Mouse (Mus musculus) Patski (cell line): ENCODE results near the gene Pdia2. TPM values are rescaled to one million over a fixed set of nuclear protein-coding genes. Genes with fewer than 3 reads are reported as not detected.
"Not testable (repeated sequence)": the region's sequence is repeated elsewhere in the genome, so short reads cannot be mapped to it uniquely, and the experiment has no call there.

ENCODE experiments used
- ATAC-seq: fragments of 100-300 bp; one replicate; pipeline ENCODE4 v1.8.0; 2021
- CTCF ChIA-PET: fragments of 350-600 bp; sonication (Branson Sonifier 250); formaldehyde crosslinking; loops from one replicate; lab custom pipeline; 2022; ENCODE audit warnings: inconsistent platforms; lab: Charles Lee
- POLR2A ChIA-PET: fragments of 350-600 bp; sonication (Branson Sonifier 250); formaldehyde crosslinking; loops from one replicate; lab custom pipeline; 2022; ENCODE audit warnings: antibody characterized with exemption, inconsistent platforms; lab: Charles Lee
- DNase-seq: peaks from one replicate; pipeline ENCODE4 v3.0.0-alpha.2; 2011; ENCODE audit warnings: low read depth, low spot score
- H3K27me3 ChIP-seq: fragments of 371-371 bp; one replicate; pipeline ENCODE4 v1.5.1; 2021
- CTCF ChIP-seq: fragments of 100-300 bp; IDR thresholded peaks from one replicate; pipeline ENCODE4 v1.5.1; 2021
- in situ Hi-C: fragments of 300-500 bp; cut with MboI; formaldehyde crosslinking; loops from 3 replicates; pipeline ENCODE4 v1.11.1; 2018; ENCODE audit warnings: low pct_unique_long_range_greater_than_20kb, mixed read lengths
- polyA plus RNA-seq: library from polyadenylated mRNA; unstranded; gene quantifications from one replicate; pipeline ENCODE4 v1.2.3, GENCODE M21; 2021

Pdia2 gene
- polyA plus RNA-seq, 1 experiment from 2014 or later, result 0.22 TPM

GRCm38 (mm10) chr17:26202737-26203136 is 3.9 kb upstream of the Pdia2 start, which contains the start of gene Rgs11:
Gene Rgs11 (plus strand): TSS chr17:26202951.
- in situ Hi-C loops, result no loop called here
- no peak for TF ChIP-seq CTCF
- no peak for ATAC-seq
- no peaks in the 10 kb centered on the region for H3K27me3 ChIP-seq
- POLR2A ChIA-PET, result no interaction called here
- CTCF ChIA-PET, result no interaction called here
- no peak for DNase-seq

DNA sequence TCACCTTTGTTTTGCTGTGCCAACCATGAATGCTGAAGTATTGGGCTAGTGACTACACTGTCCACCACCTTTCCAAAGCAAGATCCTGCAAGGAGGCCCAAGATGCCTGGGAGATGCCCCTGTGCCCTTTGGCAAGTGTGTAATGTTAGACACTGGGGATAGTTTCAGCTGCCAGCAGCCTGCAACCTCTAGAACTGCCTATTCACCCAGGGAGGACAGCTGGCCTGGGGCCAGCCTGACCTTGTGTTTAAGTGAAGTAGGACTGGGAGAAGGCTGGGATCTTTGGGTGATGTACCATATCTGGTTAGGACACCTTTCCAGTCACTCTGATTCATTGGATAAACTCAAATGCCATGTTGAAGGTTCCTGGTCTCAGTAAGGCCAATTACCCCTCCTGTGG is 3.1 kb upstream of the Pdia2 start:
- ATAC-seq, result no peak
- POLR2A ChIA-PET, result no interaction called here
- H3K27me3 ChIP-seq, result no peaks in the 10 kb centered on the region

GRCm38 (mm10) chr17:26200831-26201705 is 2.2 kb upstream of the Pdia2 start:
- no peak for TF ChIP-seq CTCF
- ChIA-PET CTCF (no interaction called here), POLR2A (no interaction called here)
- ATAC-seq (peak; percentile 2), DNase-seq (no peak)
- H3K27me3 ChIP-seq, result no peaks in the 10 kb centered on the region
- in situ Hi-C loops, result no loop called here

More for the DNA sequence above, 3.1 kb upstream of the Pdia2 start:
- in situ Hi-C loops, result no loop called here
- CTCF ChIA-PET, result no interaction called here
- no peak for DNase-seq
- no peak for TF ChIP-seq CTCF

GRCm38 (mm10) chr17:26192481-26193190 is 6.3 kb downstream of the Pdia2 start:
- no peak for DNase-seq
- CTCF ChIA-PET, result interaction anchor here (1.6 kb wide), 1 partner anchor 51 kb away, joined by 4 read pairs; the partner anchor contains the start of gene Fam234a
- ATAC-seq, result no peak

GRCm38 (mm10) chr17:26191486-26191885 is 7.4 kb downstream of the Pdia2 start:
- CTCF ChIA-PET, result interaction anchor here (1.6 kb wide), 1 partner anchor 52 kb away, joined by 4 read pairs; the partner anchor contains the start of gene Fam234a
- ATAC-seq, H3K27me3 ChIP-seq, DNase-seq, POLR2A ChIA-PET: not testable (repeated sequence)
- in situ Hi-C loops, result loop anchor here (5.0 kb wide), 1 partner anchor 69 kb away; the partner anchor contains the start of gene Mrpl28

More at GRCm38 (mm10) chr17:26192481-26193190, 6.3 kb downstream of the Pdia2 start:
- POLR2A ChIA-PET, result no interaction called here
- H3K27me3 ChIP-seq, result no peaks in the 10 kb centered on the region
- in situ Hi-C loops, result loop anchor here (5.0 kb wide), 1 partner anchor 70 kb away; the partner anchor contains the start of gene Mrpl28
- no peak for TF ChIP-seq CTCF

DNA sequence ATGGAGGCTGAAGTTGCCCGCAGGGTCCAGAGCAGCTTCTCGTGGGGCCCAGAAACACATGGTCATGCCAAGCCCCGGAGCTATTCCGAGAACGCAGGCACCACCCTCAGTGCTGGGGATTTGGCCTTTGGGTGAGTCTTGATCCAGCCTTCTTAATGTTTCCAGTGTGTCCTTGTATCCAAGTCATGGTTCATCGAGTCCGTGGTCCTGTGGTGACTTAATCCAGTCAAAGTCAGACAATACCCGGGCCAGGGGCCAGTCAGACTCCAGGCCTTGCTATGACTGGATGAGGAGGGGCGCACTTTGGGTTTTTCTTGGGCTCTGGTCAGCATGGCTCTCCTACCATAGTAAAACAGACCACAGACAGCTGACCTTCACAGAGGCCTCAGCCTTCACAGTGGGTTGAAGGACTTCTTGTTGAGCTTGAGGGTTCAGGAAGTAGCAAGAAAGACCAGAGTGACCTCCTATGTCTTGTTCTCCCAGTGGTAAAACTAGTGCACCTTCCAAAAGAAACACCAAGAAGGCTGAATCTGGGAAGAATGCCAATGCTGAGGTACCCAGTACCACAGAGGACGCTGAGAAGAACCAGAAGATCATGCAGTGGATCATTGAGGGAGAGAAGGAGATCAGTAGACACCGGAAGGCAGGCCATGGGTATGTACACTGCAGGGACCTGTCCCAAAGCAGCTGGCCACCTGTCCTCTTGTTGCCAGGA is 10.6 kb downstream of the Pdia2 start:
- CTCF ChIA-PET, result interaction anchor here (1.6 kb wide), 1 partner anchor 51 kb away, joined by 3 read pairs; no protein-coding TSS in a partner anchor
- POLR2A ChIA-PET, result interaction anchor here (1.0 kb wide), 1 partner anchor 10 kb away, joined by 3 read pairs; no protein-coding TSS in a partner anchor
- H3K27me3 ChIP-seq, result no peaks in the 10 kb centered on the region
- DNase-seq (no peak), ATAC-seq (no peak)
- in situ Hi-C loops, result no loop called here
- TF ChIP-seq CTCF, result no peak

- in situ Hi-C loops, result no loop called here
- no peak for DNase-seq
- CTCF ChIA-PET, result interaction anchor here (1.1 to 1.6 kb wide), 2 partner anchors 16 to 52 kb away, joined by 3 read pairs; no protein-coding TSS in a partner anchor
- no peaks in the 10 kb centered on the region for H3K27me3 ChIP-seq
- no peak for ATAC-seq
- TF ChIP-seq CTCF, result no peak
- POLR2A ChIA-PET, result no interaction called here
Observed at GRCm38 (mm10) chr17:26187592-26187991, 11.3 kb downstream of the Pdia2 start.

DNA sequence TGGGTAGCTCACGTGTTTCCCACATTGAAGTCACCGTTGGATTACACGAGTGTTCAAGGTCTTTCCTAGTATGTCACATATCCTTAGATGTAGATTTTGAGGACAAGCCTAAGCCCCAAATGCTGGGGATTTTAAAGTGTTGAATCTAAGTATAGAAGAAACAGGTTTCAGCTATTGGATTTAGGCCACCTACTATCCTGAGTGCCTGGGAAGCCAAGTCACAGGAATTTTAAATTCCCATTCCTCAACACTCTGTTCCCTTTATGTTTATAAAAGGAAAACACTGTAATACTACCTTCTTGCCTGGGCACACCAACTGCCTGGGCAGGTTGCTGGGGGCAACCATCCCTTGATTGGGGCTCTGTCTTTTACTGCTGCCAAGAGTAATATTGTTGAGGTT is 17.7 kb downstream of the Pdia2 start:
- ATAC-seq (no peak), DNase-seq (no peak)
- no peaks in the 10 kb centered on the region for H3K27me3 ChIP-seq
- no peak for TF ChIP-seq CTCF
- POLR2A ChIA-PET, result no interaction called here
- in situ Hi-C loops, result no loop called here
- CTCF ChIA-PET, result interaction anchor here (1.2 kb wide), 1 partner anchor 18 kb away, joined by 3 read pairs; no protein-coding TSS in a partner anchor

GRCm38 (mm10) chr17:26178611-26179010 is 20.3 kb downstream of the Pdia2 start:
- ChIA-PET CTCF (no interaction called here), POLR2A (interaction anchor here (0.9 kb wide), 1 partner anchor 41 kb away, joined by 3 read pairs; the partner anchor contains the start of gene Axin1)
- H3K27me3 ChIP-seq, result no peaks in the 10 kb centered on the region
- in situ Hi-C loops, result no loop called here
- ATAC-seq (peak; percentile 26), DNase-seq (peak; percentile 47)
- TF ChIP-seq CTCF, result no peak
